Mouse (Mus musculus) midbrain, embryonic 13.5 days (tissue): ENCODE results near the gene Arhgef17. TPM values are rescaled to one million over a fixed set of nuclear protein-coding genes. Genes with fewer than 3 reads are reported as not detected.

Experiments
- ATAC-seq: fragments of 200-750 bp; cut with Nextera tagmentation; 2 replicates; pipeline ENCODE4 v1.8.0; 2017; ENCODE audit warnings: mild to moderate bottlenecking, moderate TSS enrichment, moderate library complexity
- H3K27ac ChIP-seq: fragments of 300-500 bp; sonication (generic); 2 replicates; pipeline ENCODE4 v1.5.1; 2015; ENCODE audit warnings: inconsistent platforms, mild to moderate bottlenecking, moderate library complexity
- H3K27me3 ChIP-seq: fragments of 300-500 bp; sonication (generic); 2 replicates; pipeline ENCODE4 v1.6.1; 2015; ENCODE audit warnings: mild to moderate bottlenecking, inconsistent platforms
- H3K36me3 ChIP-seq: fragments of 300-500 bp; sonication (generic); 2 replicates; pipeline ENCODE4 v1.6.1; 2015; ENCODE audit warnings: mild to moderate bottlenecking, inconsistent platforms
- H3K4me1 ChIP-seq: fragments of 300-500 bp; sonication (generic); replicated peaks from 2 replicates; pipeline ENCODE4 v1.6.1; 2015; ENCODE audit warnings: inconsistent platforms
- H3K4me2 ChIP-seq: fragments of 300-500 bp; sonication (generic); replicated peaks from 2 replicates; pipeline ENCODE4 v1.6.1; 2015; ENCODE audit warnings: moderate library complexity, mild to moderate bottlenecking, inconsistent platforms
- H3K4me3 ChIP-seq: fragments of 300-500 bp; sonication (generic); replicated peaks from 2 replicates; pipeline ENCODE4 v1.5.1; 2015; ENCODE audit warnings: mild to moderate bottlenecking, inconsistent platforms
- H3K9ac ChIP-seq: fragments of 300-500 bp; sonication (generic); replicated peaks from 2 replicates; pipeline ENCODE4 v1.6.1; 2015; ENCODE audit warnings: mild to moderate bottlenecking, inconsistent platforms
- H3K9me3 ChIP-seq: fragments of 300-500 bp; sonication (generic); 2 replicates; pipeline ENCODE4 v1.6.1; 2016; ENCODE audit warnings: mild to moderate bottlenecking, inconsistent platforms
- WGBS: fragments of 180-500 bp; shearing (Covaris S2); methylation state at CpG from one replicate; pipeline ENCODE4 v1.1.7; 2015; 5-methylcytosine and 5-hydroxymethylcytosine counted together
- polyA plus RNA-seq: library from polyadenylated mRNA; unstranded; fragments of >200 nt; fragmentation: Nextera tagmentation; extraction: Ambion mirVana; gene quantifications from 2 replicates; pipeline ENCODE4 v1.2.1, GENCODE M21; 2015

Gene Arhgef17
- polyA plus RNA-seq, 1 experiment from 2014 or later, result 5.9 TPM

DNA sequence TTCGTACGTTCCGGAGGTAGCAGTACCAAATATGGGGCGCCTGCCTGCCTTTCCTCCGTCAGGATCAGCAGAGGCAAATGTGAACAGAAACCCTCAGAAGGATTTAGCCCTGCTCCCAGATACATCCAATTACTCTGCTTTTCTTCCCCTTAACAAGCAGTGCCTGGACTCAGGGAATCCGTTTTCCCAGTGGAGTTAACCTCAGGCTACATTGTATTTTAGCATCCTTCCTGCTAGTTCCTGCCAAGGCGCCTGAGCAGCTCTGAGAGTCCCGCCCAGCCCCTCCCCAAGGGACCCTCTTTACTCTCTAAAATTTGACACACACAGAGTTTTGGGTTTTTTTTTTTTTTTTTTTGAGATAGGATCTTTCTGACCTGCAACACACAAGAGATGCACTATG, 31.5 kb upstream of the Arhgef17 start:
- H3K27me3 ChIP-seq, result no peaks in the 10 kb centered on the region
- H3K4me2 ChIP-seq, result no peak overlapping the region
- no peak overlapping the region for H3K4me3 ChIP-seq
- no peaks in the 10 kb centered on the region; the same call in 1 of the 2 replicates for H3K4me1 ChIP-seq
- 0 out of 2 replicates have a peak overlapping the region, but pooled peaks have one; percentile 1 for H3K9ac ChIP-seq
- WGBS, result 57% methylated on average over 8 of the region's 8 CpGs
- H3K27ac ChIP-seq, result peak overlapping the region; percentile 39; the same call in 1 of the 2 replicates
- ATAC-seq, result no peak
- no peaks in the 10 kb centered on the region for H3K36me3 ChIP-seq
- no peaks in the 10 kb centered on the region for H3K9me3 ChIP-seq

DNA sequence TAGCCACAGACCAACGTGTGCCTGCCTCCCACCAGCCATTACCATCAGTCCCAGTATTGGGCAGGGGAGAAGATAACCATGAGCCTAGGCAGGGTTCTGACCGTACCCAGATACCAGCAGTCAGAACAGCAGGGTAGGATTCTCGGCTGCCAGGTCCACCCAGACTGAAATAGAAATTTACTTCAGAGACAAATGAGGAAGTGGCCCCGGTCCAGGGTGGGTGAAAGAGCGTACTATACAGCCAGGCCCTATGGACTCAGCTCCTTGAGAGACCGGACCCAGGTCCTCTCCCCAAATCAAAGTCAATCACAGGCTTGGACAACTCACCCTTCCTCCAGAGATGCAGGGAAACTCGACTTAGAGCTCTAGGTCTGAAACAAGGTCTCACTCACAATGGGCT, 29.2 kb upstream of the Arhgef17 start:
- no peaks in the 10 kb centered on the region for H3K27me3 ChIP-seq
- H3K9ac ChIP-seq, result no peak overlapping the region
- no peaks in the 10 kb centered on the region for H3K9me3 ChIP-seq
- no peaks in the 10 kb centered on the region for H3K36me3 ChIP-seq
- ATAC-seq, result no peak
- 80% methylated on average over 7 of the region's 7 CpGs for WGBS
- no peaks in the 10 kb centered on the region; the same call in 1 of the 2 replicates for H3K4me1 ChIP-seq
- H3K4me3 ChIP-seq, result no peak overlapping the region
- H3K4me2 ChIP-seq, result no peak overlapping the region
- no peak overlapping the region for H3K27ac ChIP-seq

DNA sequence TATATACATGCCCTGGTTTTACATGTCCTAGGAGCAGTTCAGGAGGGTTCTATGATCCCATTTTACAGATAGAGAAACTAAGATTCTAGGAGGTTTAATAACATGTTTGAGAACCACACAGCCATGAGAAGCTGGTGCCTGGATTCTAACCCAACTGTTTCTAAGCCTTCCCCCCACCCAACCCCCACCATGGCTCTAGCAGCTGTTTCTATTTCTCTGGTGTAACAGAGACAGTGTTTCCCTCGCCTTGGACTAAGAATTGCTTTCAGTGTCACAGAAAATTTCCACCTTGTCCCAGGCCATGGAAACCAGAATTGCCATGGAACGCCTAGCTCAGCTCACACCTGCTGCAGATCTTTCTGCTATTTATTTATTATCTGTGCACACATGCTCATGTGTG, 28.6 kb upstream of the Arhgef17 start:
- Histone ChIP-seq H3K27ac (no peak overlapping the region), H3K4me3 (no peak overlapping the region), H3K9ac (no peak overlapping the region), H3K4me2 (no peak overlapping the region), H3K27me3 (no peaks in the 10 kb centered on the region), H3K4me1 (no peaks in the 10 kb centered on the region; the same call in 1 of the 2 replicates), H3K36me3 (no peaks in the 10 kb centered on the region), H3K9me3 (no peaks in the 10 kb centered on the region)
- WGBS, result 73% methylated on average over 2 of the region's 2 CpGs
- ATAC-seq, result no peak

DNA sequence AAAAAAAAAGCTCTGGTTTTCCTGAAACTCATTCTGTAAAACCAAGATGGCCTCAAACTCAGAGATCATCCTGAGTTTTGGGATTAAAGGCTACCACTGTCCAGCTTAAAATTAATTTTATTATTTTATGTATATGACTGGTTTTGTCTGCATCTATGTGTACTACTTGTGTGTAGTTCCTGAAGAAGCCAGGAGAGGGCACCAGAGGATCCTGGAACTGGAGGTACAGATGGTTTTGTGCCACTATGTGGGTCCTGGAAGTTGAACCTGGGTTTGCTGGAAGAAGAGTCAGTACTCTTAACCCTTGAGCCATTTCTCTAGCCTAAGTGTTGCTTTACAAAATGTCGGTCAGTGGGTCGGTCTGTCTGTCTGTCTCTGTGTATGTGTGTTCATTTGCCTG, 26.5 kb upstream of the Arhgef17 start:
- WGBS, result 90% methylated on average over 2 of the region's 2 CpGs
- Histone ChIP-seq H3K4me1 (no peaks in the 10 kb centered on the region; the same call in 1 of the 2 replicates), H3K4me2 (no peak overlapping the region), H3K27ac (no peak overlapping the region), H3K36me3 (no peaks in the 10 kb centered on the region), H3K4me3 (no peak overlapping the region), H3K9ac (no peak overlapping the region), H3K9me3 (no peaks in the 10 kb centered on the region), H3K27me3 (no peaks in the 10 kb centered on the region)
- ATAC-seq, result no peak

DNA sequence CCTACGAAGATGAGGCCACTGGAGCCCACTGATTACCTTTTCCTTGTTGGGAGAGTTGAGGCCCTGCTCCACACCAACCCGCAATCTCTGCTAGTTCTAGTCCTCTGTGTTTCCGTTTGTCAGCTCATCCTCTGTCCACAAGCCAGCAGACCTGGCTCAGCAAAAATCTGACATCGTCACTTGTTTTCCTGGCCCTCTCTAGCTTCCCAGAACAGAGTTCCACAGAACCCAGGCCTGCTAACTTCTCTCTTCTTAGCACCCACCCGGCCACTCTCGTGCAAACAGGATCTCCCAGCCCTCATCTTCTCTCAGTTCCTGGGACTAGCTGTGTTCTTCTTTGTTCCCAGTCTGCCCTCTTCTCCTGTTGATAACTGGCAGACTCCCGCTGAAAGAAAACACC, 20.8 kb upstream of the Arhgef17 start:
- 83% methylated on average over 7 of the region's 7 CpGs for WGBS
- ATAC-seq, result no peak

DNA sequence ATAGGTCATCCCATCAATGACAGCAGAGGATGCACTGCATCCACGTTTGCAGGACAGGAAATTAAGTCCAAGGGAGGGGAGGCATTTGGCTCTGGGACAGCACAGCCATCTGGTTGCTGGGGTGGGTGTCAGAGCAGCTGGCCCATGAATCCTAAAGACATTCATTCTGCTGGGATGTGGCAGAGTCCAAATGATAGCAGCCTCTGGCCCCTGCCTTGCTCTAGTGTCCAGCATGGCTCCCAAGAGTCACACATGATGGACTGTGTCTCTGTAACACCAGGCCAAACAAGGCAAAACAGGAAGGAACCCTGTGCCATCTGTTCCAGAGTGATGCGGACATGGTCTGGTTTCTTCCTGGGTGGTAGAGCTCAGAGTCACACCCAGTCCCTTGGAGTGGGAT, 20.0 kb upstream of the Arhgef17 start:
- H3K27ac ChIP-seq, result no peak overlapping the region
- 61% methylated on average over 2 of the region's 2 CpGs for WGBS
- H3K27me3 ChIP-seq, result no peaks in the 10 kb centered on the region
- H3K9me3 ChIP-seq, result no peaks in the 10 kb centered on the region
- no peak overlapping the region for H3K4me2 ChIP-seq
- no peaks in the 10 kb centered on the region for H3K36me3 ChIP-seq
- H3K4me1 ChIP-seq, result no peaks in the 10 kb centered on the region
- no peak for ATAC-seq
- H3K9ac ChIP-seq, result no peak overlapping the region
- H3K4me3 ChIP-seq, result no peak overlapping the region

More for the DNA sequence above, 20.8 kb upstream of the Arhgef17 start:
- Histone ChIP-seq H3K27me3 (no peaks in the 10 kb centered on the region), H3K4me2 (no peak overlapping the region), H3K27ac (no peak overlapping the region), H3K9me3 (no peaks in the 10 kb centered on the region), H3K9ac (no peak overlapping the region), H3K4me1 (no peaks in the 10 kb centered on the region), H3K36me3 (no peaks in the 10 kb centered on the region), H3K4me3 (no peak overlapping the region)

DNA sequence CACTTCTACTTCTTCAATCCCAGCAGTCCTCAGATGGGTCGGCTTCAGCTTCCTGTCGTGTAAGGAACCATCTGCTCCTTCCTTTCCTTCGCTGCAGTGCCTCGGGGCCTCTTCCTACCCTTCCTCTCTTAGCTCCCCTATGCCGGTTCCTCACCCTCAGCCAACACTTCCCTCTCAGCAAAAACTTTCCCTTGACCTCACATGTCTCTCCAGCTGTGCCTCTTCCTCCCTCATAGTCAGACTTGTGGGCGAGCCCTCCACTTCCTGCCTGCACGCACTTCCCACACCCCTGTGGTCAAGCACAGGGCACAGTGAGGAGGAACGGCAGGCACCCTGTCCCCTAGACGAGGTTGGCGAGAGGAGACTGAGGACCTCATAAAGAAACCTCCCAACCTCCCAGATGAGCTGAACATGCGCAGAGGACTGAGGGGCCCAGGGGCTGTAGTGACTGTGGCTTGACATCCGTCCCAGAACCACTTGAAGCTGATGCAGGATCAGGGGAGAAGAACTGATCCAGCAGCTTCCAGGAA, 18.6 kb upstream of the Arhgef17 start:
- no peaks in the 10 kb centered on the region for H3K36me3 ChIP-seq
- no peaks in the 10 kb centered on the region for H3K27me3 ChIP-seq
- H3K9ac ChIP-seq, result no peak overlapping the region
- H3K9me3 ChIP-seq, result no peaks in the 10 kb centered on the region
- H3K27ac ChIP-seq, result no peak overlapping the region
- no peak for ATAC-seq
- H3K4me3 ChIP-seq, result no peak overlapping the region
- no peaks in the 10 kb centered on the region for H3K4me1 ChIP-seq
- H3K4me2 ChIP-seq, result no peak overlapping the region
- WGBS, result 67% methylated on average over 12 of the region's 12 CpGs

DNA sequence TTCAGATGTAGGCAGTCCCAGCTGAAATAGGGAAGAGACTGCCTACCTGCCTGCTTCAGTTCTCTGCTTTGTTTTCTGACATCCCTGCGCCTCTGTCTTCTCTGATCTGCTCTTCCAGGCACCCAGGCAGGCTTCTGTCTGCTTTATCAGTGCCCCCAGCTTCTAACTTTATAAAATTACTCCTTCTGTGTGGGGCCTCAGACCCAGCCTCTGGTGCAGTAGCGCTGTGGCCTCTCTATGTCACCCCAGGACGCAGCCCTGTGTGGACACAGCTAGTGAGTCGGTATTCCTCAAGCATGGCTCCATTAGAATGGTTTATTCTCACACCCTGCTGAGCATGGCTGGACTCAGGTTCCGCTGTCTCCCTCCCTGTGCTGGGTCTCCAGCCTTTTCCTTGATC, 18.1 kb upstream of the Arhgef17 start:
- H3K4me3 ChIP-seq, result no peak overlapping the region
- H3K36me3 ChIP-seq, result no peaks in the 10 kb centered on the region
- H3K9me3 ChIP-seq, result no peaks in the 10 kb centered on the region
- ATAC-seq, result no peak
- no peak overlapping the region for H3K4me2 ChIP-seq
- H3K27me3 ChIP-seq, result no peaks in the 10 kb centered on the region
- H3K27ac ChIP-seq, result no peak overlapping the region; the same call in 1 of the 2 replicates
- no peak overlapping the region for H3K9ac ChIP-seq
- 59% methylated on average over 5 of the region's 5 CpGs for WGBS
- H3K4me1 ChIP-seq, result no peaks in the 10 kb centered on the region

DNA sequence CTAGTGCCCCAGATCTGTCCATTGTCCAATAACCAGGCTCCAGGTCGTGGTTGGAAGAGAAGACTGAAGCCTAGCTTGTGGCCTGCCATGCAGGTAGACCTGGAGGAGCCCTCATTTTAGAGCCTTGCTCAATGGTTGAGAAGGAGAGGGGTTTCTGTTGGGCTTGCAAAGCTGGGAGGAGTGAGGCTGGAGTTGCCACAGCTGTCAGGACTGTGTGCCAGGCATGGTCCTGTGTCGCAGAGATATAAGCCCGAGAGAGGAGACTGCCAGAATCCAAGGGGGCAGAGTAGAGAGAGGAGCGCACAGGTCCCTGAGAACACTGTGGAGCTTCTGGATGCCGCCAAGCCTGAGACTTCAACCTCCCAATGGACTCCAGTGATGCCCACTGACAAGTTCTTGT, 12.8 kb upstream of the Arhgef17 start:
- no peaks in the 10 kb centered on the region for H3K9me3 ChIP-seq
- H3K27ac ChIP-seq, result no peak overlapping the region
- 94% methylated on average over 5 of the region's 5 CpGs for WGBS
- no peak for ATAC-seq
- no peaks in the 10 kb centered on the region for H3K36me3 ChIP-seq
- H3K4me2 ChIP-seq, result no peak overlapping the region
- H3K4me1 ChIP-seq, result 0 out of 2 replicates have a peak, but pooled peaks cover 10% of the 10 kb centered on the region
- no peak overlapping the region for H3K9ac ChIP-seq
- H3K4me3 ChIP-seq, result no peak overlapping the region
- H3K27me3 ChIP-seq, result no peaks in the 10 kb centered on the region

DNA sequence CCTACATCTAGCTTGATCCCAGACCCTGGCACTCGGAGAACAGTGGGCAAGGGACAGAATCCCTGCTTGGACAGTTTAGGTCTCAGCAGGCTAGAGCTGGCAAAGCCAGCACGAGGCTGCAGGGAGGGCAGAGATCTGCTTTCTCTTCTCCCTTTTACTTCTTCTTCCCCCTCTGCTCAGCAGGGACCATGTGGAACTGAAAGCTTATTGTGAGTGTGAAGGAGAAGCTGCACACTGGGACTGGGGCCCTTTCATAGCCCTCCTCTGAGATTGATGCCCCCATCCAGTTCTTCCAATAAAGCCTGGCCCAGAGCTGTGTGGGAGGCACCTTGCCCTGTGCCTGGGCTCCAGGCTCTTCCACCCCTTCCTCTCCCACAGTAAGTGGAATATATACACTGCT, 12.4 kb upstream of the Arhgef17 start:
- Histone ChIP-seq H3K9ac (no peak overlapping the region; the same call in 1 of the 2 replicates), H3K9me3 (no peaks in the 10 kb centered on the region)

DNA sequence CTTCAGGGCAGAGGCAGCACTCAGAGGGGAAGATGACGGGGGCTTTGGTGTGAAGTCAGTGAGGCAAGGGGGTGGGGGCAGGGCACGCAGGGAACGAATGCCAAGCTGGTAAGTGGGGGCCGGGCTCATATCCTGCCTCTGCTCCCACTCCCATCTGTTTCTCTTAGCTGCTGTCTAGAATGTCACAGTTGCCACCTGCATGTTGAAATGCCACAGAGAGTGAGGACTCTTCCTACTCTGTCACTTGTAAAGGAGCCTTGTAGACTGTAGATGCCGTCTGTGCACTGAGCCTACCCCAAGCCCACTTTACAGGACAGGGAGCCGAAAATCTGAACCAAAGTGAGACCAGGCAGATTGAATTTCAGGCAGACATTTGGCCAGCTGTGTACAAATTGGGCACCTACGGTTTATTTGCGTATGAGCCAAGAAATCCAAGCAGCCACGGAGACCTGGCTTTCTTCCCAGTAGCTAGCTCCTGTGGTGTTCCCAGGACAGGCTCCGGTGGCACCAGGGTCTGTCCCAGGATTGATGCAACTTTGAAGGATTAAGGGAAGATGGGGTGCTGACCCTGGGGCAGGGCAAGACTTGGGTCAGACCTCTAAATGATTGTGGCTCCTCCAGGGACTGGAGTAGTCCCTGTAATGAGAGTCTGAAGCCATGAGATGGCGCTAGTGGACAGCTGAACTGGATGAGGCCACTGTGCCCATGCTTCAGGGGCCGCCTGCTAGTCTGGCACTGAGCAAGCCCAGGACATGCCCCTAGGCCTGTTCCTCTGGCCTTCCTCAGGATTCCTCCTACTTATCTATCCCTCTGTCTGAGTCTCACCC, 11.1 kb upstream of the Arhgef17 start:
- Histone ChIP-seq H3K27me3 (no peaks in the 10 kb centered on the region), H3K4me3 (no peak overlapping the region), H3K27ac (no peak overlapping the region), H3K4me2 (no peak overlapping the region), H3K36me3 (no peaks in the 10 kb centered on the region), H3K9ac (no peak overlapping the region), H3K4me1 (0 out of 2 replicates have a peak, but pooled peaks cover 10% of the 10 kb centered on the region), H3K9me3 (no peaks in the 10 kb centered on the region)
- peak; percentile 68; the same call in 1 of the 2 replicates for ATAC-seq
- WGBS, result 51% methylated on average over 12 of the region's 12 CpGs

More for the DNA sequence above, 12.4 kb upstream of the Arhgef17 start:
- Histone ChIP-seq H3K4me3 (no peak overlapping the region), H3K27ac (no peak overlapping the region), H3K4me2 (no peak overlapping the region), H3K27me3 (no peaks in the 10 kb centered on the region), H3K4me1 (0 out of 2 replicates have a peak, but pooled peaks cover 10% of the 10 kb centered on the region), H3K36me3 (no peaks in the 10 kb centered on the region)
- ATAC-seq, result no peak
- WGBS, result 68% methylated on average over 2 of the region's 2 CpGs

DNA sequence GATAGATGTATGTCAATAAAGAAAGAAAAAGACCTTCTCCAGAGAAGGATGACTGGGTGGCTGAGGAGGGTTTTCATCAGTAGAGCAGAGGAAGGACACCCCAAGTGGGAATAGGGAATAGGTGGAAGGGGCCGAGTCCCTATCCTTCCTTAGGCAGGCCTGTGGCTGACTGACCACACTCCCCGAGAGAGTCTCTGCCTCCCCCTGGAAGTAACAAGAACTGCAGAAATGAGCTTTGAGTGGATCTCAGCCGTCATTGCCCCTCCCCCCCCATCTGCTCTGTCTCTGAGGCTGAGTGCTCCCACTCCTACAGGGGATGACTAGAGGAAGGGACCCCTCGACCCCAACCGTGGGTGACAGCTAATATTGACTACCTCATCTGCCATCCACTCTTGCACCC, 9.3 kb upstream of the Arhgef17 start:
- no peak overlapping the region for H3K27ac ChIP-seq
- no peaks in the 10 kb centered on the region for H3K9me3 ChIP-seq
- H3K36me3 ChIP-seq, result no peaks in the 10 kb centered on the region
- no peak for ATAC-seq
- H3K4me1 ChIP-seq, result 0 out of 2 replicates have a peak, but pooled peaks cover 10% of the 10 kb centered on the region
- H3K4me2 ChIP-seq, result no peak overlapping the region
- no peak overlapping the region for H3K9ac ChIP-seq
- 53% methylated on average over 5 of the region's 5 CpGs for WGBS
- no peak overlapping the region for H3K4me3 ChIP-seq
- H3K27me3 ChIP-seq, result no peaks in the 10 kb centered on the region
